Mouse (Mus musculus): Measurements from ENCODE around the gene Nr1d1. TPM values are rescaled to one million over a fixed set of nuclear protein-coding genes. Genes with fewer than 3 reads are reported as not detected.

Nr1d1 gene
- total RNA-seq, 2 experiments from 2014 or later, result 0.26 TPM; not detected in 1

- ATAC-seq (replicated peaks; ENCODE audit: low FRiP score, poor library complexity, severe bottlenecking), result no peak
Observed at GRCm38 (mm10) chr11:98772667-98773171, 2.4 kb downstream of the Nr1d1 start.

DNA sequence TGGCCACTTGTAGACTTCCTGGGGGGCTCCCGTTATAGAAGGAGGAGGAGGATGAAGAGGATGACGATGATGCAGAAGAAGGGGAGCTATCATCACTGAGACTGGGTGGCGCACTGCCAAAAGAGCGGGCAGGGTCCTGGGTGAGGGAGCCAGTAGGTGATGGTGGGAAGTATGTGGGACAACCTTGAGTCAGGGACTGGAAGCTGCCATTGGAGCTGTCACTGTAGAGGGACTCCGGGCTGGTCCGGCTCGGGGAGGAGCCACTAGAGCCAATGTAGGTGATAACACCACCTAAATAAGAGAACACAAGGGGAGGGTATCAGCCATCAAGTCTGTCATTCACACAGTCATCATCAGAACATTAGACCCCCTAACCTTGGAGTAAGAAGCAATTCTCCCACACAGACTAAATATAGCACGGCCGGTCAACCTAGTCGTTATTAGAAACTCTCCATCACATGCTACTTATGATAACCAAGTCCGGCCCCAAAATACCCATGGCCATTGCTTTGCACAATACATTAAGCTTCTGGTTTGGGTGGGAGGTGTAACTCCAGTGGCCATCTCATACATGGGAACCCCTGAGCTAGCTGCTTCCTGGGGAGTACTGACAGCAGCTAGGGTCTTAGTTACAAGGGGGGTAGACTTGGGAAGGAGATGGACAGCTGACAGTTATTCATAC lies 3.1 kb downstream of the Nr1d1 start:
- ATAC-seq (replicated peaks; ENCODE audit: low FRiP score, poor library complexity, severe bottlenecking), result no peak

- no peak for ATAC-seq (replicated peaks; ENCODE audit: low FRiP score, poor library complexity, severe bottlenecking)
Observed at GRCm38 (mm10) chr11:98771131-98771530, 4.0 kb downstream of the Nr1d1 start.

GRCm38 (mm10) chr11:98770096-98770975 lies 4.8 kb downstream of the Nr1d1 start:
- no peak for ATAC-seq (replicated peaks; ENCODE audit: low FRiP score, poor library complexity, severe bottlenecking)

- no peak for ATAC-seq (replicated peaks; ENCODE audit: low FRiP score, poor library complexity, severe bottlenecking)
Observed at GRCm38 (mm10) chr11:98769007-98769954, 5.9 kb downstream of the Nr1d1 start.

- no peak for ATAC-seq (replicated peaks; ENCODE audit: low FRiP score, poor library complexity, severe bottlenecking)
Observed at GRCm38 (mm10) chr11:98768127-98769006, 6.8 kb downstream of the Nr1d1 start.

DNA sequence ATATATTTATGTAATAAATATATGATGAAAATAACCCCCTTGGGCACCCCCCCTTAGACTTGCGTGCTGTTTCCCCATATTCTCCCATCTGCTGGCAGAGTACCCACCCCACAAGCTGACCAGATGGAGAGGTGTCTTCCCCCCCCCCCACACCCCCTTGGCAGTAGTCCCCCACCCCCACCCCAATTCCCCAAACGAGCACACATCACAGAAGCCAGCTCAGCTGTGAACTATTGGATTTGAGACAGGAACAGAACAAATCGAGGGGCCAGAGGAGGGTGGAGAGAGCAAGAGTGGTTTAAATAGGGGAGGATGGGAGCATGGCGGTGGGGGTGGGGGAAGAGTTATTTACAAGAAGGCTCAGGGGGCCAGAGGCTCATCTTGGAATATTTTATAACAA lies 7.4 kb downstream of the Nr1d1 start:
- ATAC-seq (replicated peaks; ENCODE audit: low FRiP score, poor library complexity, severe bottlenecking), result no peak

DNA sequence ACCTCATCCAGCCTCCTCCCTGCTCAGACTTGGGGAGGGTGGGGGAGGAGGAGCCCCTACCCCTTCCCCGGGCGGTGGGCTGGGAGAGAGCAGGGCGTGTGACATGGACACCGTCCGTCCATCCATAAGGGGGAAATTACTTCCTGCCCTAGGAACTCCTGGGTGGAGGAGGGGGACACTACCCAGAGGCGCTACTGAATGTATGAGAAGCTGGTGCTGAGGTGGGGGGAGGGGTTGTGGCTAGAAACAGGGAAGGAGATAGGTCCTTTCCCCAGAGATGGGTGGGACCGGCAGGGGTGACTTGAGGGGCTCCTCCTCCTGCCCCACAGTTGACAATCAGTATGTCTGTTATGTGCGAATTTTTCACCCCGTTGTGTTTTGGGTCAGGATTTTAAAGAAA lies 7.9 kb downstream of the Nr1d1 start:
- no peak for ATAC-seq (replicated peaks; ENCODE audit: low FRiP score, poor library complexity, severe bottlenecking)

DNA sequence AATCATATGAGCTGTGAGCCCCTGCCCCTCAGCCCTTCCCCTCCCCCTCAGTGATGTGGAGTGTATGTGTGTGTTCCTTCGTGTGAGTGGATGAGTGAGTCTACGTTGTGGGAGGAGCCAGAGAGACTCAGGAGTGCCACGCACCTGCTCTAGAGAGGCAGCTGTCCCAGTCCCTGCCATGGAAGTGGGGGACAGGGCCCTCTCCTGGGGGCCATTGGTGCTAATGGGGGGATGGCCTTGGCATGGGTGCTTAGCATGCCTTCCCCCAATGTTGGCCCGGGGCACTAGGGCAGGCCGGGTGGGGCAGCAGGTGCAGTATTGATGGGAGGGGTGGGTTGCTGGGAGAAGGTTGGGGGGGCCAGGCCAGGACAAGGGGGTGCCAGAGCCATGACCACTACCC lies 8.3 kb downstream of the Nr1d1 start:
- ATAC-seq (replicated peaks; ENCODE audit: low FRiP score, poor library complexity, severe bottlenecking), result no peak

DNA sequence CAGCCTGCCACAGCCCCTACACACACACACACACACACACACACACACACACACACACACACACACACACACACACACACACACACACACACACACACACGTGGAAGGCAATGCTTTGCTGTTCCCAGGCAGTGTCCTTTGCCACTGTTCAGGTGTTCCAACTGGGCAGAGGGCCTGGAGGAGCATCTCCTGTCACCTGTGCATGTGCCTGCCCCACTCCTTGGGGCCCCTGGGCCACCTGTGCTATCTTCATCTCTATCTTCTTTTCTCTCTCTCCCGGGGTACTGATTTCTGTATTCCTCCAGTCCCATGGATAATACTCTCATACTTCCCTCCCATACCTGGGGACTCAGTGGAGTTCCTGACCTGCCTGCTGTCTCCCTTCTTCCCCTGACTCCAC lies 8.8 kb downstream of the Nr1d1 start:
- ATAC-seq (replicated peaks; ENCODE audit: low FRiP score, poor library complexity, severe bottlenecking), result no peak

GRCm38 (mm10) chr11:98765421-98766309 lies 9.5 kb downstream of the Nr1d1 start:
- ATAC-seq (replicated peaks; ENCODE audit: low FRiP score, poor library complexity, severe bottlenecking), result no peak

DNA sequence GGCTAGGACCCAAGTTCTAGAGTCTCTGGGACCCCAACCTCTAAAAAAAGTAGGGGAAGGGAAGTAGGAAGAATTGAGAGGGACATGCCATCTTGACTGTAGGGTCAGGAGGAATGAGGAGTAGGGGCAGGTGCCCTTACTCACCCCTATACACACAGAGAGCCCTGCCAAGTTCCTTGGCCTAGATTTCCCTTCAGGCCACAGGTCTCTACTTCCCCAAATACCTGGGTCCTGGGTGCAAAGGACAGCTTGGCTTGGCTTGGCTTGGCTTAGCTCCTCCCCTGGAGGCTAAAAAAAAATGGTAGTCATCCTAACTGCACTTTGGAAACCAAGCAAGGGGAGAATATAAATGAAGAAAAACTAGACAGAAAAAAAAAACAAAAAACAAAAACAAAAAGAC lies 10.4 kb downstream of the Nr1d1 start:
- no peak for ATAC-seq (replicated peaks; ENCODE audit: low FRiP score, poor library complexity, severe bottlenecking)

DNA sequence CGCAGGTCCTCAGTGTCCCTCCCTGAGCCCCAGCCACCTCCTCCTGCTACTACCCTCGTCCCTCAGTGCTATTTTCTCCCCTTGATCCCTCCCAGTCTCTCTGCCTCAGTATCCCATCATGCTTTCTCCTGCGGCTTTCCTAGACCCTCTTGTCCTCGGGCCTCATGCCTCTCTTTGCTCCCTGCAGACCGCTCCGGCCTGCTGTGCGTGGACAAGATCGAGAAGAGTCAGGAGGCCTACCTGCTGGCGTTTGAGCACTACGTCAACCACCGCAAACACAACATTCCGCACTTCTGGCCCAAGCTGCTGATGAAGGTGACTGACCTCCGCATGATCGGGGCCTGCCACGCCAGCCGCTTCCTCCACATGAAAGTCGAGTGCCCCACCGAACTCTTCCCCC lies 11.0 kb downstream of the Nr1d1 start:
- ATAC-seq (replicated peaks; ENCODE audit: low FRiP score, poor library complexity, severe bottlenecking), result no peak

GRCm38 (mm10) chr11:98763502-98763861 lies 11.7 kb downstream of the Nr1d1 start:
- no peak for ATAC-seq (replicated peaks; ENCODE audit: low FRiP score, poor library complexity, severe bottlenecking)

- 0 out of 2 replicates have a peak, but pooled peaks have one; percentile 31 for ATAC-seq (replicated peaks; ENCODE audit: low FRiP score, poor library complexity, severe bottlenecking)
Observed at GRCm38 (mm10) chr11:98762756-98763501, 12.2 kb downstream of the Nr1d1 start.

- ATAC-seq (replicated peaks; ENCODE audit: low FRiP score, poor library complexity, severe bottlenecking), result no peak
Observed at GRCm38 (mm10) chr11:98761939-98762338, 13.2 kb downstream of the Nr1d1 start.

- ATAC-seq (replicated peaks; ENCODE audit: low FRiP score, poor library complexity, severe bottlenecking), result no peak
Observed at GRCm38 (mm10) chr11:98756711-98757110, 18.4 kb downstream of the Nr1d1 start.
